Mouse (Mus musculus) embryonic facial prominence, embryonic 13.5 days (tissue): ENCODE results near the gene Mlf1. TPM values are rescaled to one million over a fixed set of nuclear protein-coding genes. Genes with fewer than 3 reads are reported as not detected.

Source experiments
- polyA plus RNA-seq: library from polyadenylated mRNA; unstranded; fragments of >200 nt; fragmentation: Nextera tagmentation; extraction: Ambion mirVana; gene quantifications from 2 replicates; pipeline ENCODE4 v1.2.1, GENCODE M21; 2015

Mlf1 gene
- polyA plus RNA-seq, 1 experiment from 2014 or later, result 28.4 TPM

Other genes with a start within 250 kb of the Mlf1 start
- gene Gm17402, start 1.1 kb downstream of the Mlf1 start, polyA plus RNA-seq, result not detected in 2 replicates
- gene Gfm1, start 56.0 kb downstream of the Mlf1 start, polyA plus RNA-seq, result 34.1 and 37.7 TPM in 2 replicates
- gene Lxn, start 89.8 kb downstream of the Mlf1 start, polyA plus RNA-seq, result 86.3 and 97.5 TPM in 2 replicates
- gene Rarres1, start 141.4 kb downstream of the Mlf1 start, polyA plus RNA-seq, result 2.5 and 3.2 TPM in 2 replicates
- 54.8 and 63.6 TPM in 2 replicates for gene Mfsd1, start 208.6 kb downstream of the Mlf1 start, polyA plus RNA-seq